Mouse (Mus musculus): ENCODE measurements at regions not wholly inside any gene's neighbourhood (a gene's known extent, or its start where the extent isn't known, plus 50 kb on each side); places are given as distances from the start of the nearest gene placed in this dataset.

DNA sequence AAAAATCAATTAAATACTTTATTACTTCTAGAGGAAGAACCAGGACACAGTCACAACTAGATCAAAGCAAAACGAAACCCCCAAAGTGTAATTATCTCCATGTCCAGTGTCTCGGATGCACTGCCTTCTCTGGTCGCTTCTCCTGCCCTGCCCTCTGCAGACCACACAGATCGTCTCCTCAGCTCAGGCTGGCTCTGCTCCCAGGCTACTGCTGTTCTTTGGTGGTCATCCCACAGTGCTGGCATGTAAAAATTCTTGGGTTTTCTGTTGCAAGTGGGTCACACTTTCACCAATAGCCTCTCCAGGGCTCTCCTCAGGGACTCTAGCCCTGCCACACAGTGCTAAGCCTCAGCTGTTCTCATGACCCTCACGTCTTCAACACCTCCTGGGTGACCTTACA is 188.0 kb upstream of the Trpc7 start:
- no peak for TF ChIP-seq POLR2A (IDR thresholded peaks at IDR 0.05; ENCODE audit: control insufficient read depth, low read depth, low read length)
- TF ChIP-seq CTCF (IDR thresholded peaks at IDR 0.05; ENCODE audit: control insufficient read depth, insufficient read depth, insufficient replicate concordance, low read depth, low read length): no peak
